Mouse (Mus musculus): ENCODE measurements around the gene Pds5b. TPM values are rescaled to one million over a fixed set of nuclear protein-coding genes. Genes with fewer than 3 reads are reported as not detected.
A peak's percentile ranks its signal among the peaks of the same experiment; 100 is the strongest.
"Not testable (repeated sequence)": the region's sequence is repeated elsewhere in the genome, so short reads cannot be mapped to it uniquely, and the experiment has no call there.

Gene Pds5b
- polyA plus RNA-seq, 1 experiment from 2014 or later: 46.2 TPM

- WGBS: under 1% methylated on average over 52 of the region's 52 CpGs
- no peaks in the 10 kb centered on the region for H3K27me3 ChIP-seq
- peak overlapping the region; percentile 69 for H3K4me2 ChIP-seq
- H3K4me1 ChIP-seq: peaks cover 16% of the 10 kb centered on the region
- H3K27ac ChIP-seq: peak overlapping the region; percentile 90
- H3K4me3 ChIP-seq (replicated peaks): peak overlapping the region; percentile 98
- H3K9me3 ChIP-seq: no peaks in the 10 kb centered on the region
- peak overlapping the region; percentile 93 for H3K9ac ChIP-seq
- peaks cover 18% of the 10 kb centered on the region for H3K36me3 ChIP-seq (replicated peaks)
- ATAC-seq (ENCODE audit: low FRiP score): peak; percentile 98
Measured at GRCm38 (mm10) chr5:150665132-150665954, 8.2 kb upstream of the Pds5b start.

DNA sequence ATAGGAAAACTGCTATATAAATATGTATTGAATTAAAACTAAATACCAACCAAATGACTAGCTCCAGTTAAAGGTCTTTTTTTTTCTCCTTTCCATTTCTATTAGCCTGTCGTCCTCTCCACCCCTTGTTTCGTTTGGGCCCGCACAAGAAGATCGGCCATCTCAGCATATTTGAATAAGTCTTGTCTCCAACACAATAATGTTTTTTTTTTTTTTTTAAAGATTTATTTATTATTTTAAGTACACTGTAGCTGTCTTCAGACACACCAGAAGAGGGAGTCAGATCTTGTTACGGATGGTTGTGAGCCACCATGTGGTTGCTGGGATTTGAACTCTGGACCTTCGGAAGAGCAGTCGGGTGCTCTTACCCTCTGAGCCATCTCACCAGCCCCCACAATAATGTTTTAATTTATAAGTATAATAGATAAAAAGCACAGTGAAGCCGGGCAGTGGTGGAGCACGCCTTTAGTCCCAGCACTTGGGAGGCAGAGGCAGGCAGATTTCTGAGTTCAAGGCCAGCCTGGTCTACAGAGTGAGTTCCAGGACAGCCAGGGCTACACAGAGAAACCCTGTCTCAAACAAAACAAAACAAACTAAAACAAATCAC is 7.3 kb upstream of the Pds5b start, which contains the start of gene N4bp2l2:
TSS of gene N4bp2l2 (minus strand) at position 51 of the 607 bp plus-strand sequence.
- not testable (repeated sequence) for ATAC-seq (ENCODE audit: low FRiP score); H3K9me3 ChIP-seq; H3K27me3 ChIP-seq
- 92% methylated on average over 9 of the region's 9 CpGs for WGBS
- peak within 1 kb of the TSS; percentile 98 for H3K4me3 ChIP-seq (replicated peaks)
- peak within 1 kb of the TSS; percentile 90 for H3K27ac ChIP-seq
- H3K4me2 ChIP-seq: peak within 1 kb of the TSS; percentile 69
- H3K4me1 ChIP-seq: peaks cover 14% of the 10 kb centered on the region
- peaks cover 11% of the 10 kb centered on the region for H3K36me3 ChIP-seq (replicated peaks)
- H3K9ac ChIP-seq: peak within 1 kb of the TSS; percentile 93

DNA sequence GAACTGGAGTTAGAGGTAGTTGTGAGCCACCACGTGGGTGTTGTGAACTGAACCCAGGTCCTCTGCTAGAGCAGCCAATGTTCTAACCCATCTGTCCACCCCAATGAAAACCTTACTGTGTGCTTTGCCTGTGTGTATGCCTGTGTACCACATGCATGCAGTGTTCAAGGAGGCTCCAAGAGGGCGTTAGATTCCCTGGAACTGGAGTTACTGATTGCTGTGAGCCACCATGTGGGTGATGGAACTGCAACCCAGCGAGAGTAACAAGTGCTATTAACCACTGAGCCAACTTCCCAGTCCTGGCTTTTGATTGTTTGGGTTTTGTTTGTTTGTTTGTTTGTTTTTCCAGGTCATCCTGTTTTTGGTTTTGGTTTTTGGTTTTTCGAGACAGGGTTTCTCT is 4.8 kb upstream of the Pds5b start:
- H3K9me3 ChIP-seq: no peaks in the 10 kb centered on the region
- H3K27ac ChIP-seq: no peak overlapping the region
- WGBS: 59% methylated on average over 4 of the region's 4 CpGs
- no peak overlapping the region for H3K4me3 ChIP-seq (replicated peaks)
- ATAC-seq (ENCODE audit: low FRiP score): no peak
- H3K36me3 ChIP-seq (replicated peaks): no peaks in the 10 kb centered on the region
- H3K9ac ChIP-seq: no peak overlapping the region
- no peak overlapping the region for H3K4me2 ChIP-seq
- H3K4me1 ChIP-seq: peaks cover 8% of the 10 kb centered on the region
- H3K27me3 ChIP-seq: no peaks in the 10 kb centered on the region

GRCm38 (mm10) chr5:150672343-150672742 is 1.2 kb upstream of the Pds5b start:
- H3K27ac ChIP-seq: no peak overlapping the region
- no peak for ATAC-seq (ENCODE audit: low FRiP score)
- H3K9me3 ChIP-seq: no peaks in the 10 kb centered on the region
- no peaks in the 10 kb centered on the region for H3K36me3 ChIP-seq (replicated peaks)
- no peaks in the 10 kb centered on the region for H3K27me3 ChIP-seq
- H3K9ac ChIP-seq: no peak overlapping the region
- H3K4me2 ChIP-seq: no peak overlapping the region
- no peak overlapping the region for H3K4me3 ChIP-seq (replicated peaks)
- peaks cover 21% of the 10 kb centered on the region for H3K4me1 ChIP-seq
- 91% methylated on average over 7 of the region's 7 CpGs for whole genome bisulfite sequencing

DNA sequence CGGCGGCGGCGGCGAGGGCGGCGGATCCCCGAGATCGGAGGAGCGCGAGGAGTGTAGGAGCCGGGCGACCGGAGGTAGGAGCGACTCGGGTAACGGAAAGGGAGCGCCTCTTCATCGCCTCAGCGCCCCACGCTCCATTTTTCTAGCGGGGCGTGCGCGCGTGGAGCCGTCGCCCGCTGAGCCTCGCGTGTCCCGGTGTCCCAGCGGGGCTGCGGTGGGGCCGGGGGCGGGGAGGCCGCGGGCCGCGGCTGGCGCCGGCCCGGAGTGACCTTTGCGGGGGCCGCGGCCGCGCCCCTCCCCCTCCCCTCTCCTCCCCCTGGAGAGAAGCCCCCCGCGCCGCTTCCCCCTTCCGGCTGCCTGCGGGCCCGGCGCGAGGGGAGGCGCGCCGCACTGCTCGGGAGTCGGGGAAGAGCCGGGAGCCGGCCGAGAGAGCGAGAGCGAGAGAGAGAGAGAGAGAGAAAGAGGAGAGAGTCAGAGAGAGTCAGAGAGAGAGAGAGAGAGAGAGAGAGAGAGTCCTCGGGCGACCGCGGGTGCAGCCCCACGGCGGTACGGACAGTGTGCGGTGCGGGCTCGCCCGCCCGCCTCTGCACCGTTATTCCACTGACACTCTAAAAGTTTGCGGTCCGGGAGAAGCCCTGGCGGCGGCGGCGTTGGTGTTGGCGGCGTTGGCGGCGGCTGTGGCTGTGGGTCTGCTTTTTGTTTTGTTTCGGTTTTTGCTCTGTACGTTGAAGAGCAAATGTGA is 512 bp downstream of the Pds5b start:
- H3K9ac ChIP-seq: peak overlapping the region; percentile 94
- 0% methylated on average over 43 of the region's 91 CpGs for WGBS
- H3K4me1 ChIP-seq: peaks cover 21% of the 10 kb centered on the region
- H3K4me3 ChIP-seq (replicated peaks): peak overlapping the region; percentile 88
- H3K36me3 ChIP-seq (replicated peaks): no peaks in the 10 kb centered on the region
- H3K27ac ChIP-seq: peak overlapping the region; percentile 97
- H3K4me2 ChIP-seq: peak overlapping the region; percentile 59
- no peaks in the 10 kb centered on the region for H3K9me3 ChIP-seq
- ATAC-seq (ENCODE audit: low FRiP score): peak; percentile 70
- H3K27me3 ChIP-seq: no peaks in the 10 kb centered on the region

GRCm38 (mm10) chr5:150674866-150675265 is 1.3 kb downstream of the Pds5b start:
- 0 out of 2 replicates have a peak overlapping the region, but pooled peaks have one; percentile 97 for H3K27ac ChIP-seq

DNA sequence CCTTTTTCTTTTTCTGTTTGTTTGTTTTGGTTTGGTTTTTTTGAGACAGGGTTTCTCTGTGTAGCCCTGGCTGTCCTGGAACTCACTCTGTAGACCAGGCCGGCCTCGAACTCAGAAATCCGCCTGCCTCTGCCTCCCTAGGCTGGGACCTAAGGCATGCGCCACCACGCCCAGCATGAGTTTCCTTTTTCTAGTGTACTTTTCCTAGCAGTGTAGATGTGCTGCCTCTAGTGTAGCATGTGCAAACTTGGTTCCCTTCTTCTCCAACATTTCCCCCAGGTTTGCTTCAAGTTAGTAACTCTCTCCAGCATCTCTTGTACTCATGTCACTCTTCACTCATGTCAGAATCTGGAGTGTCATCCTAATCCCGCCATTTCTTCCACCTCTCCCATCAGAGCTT is 9.3 kb downstream of the Pds5b start:
- H3K27ac ChIP-seq; H3K27me3 ChIP-seq; H3K4me2 ChIP-seq; H3K4me3 ChIP-seq (replicated peaks); ATAC-seq (ENCODE audit: low FRiP score); H3K36me3 ChIP-seq (replicated peaks); H3K9me3 ChIP-seq; H3K9ac ChIP-seq; H3K4me1 ChIP-seq: not testable (repeated sequence)
- WGBS: 97% methylated on average over 6 of the region's 6 CpGs

More at GRCm38 (mm10) chr5:150674866-150675265, 1.3 kb downstream of the Pds5b start:
- no peaks in the 10 kb centered on the region for H3K9me3 ChIP-seq
- H3K9ac ChIP-seq: peak overlapping the region; percentile 94
- peak overlapping the region; percentile 59 for H3K4me2 ChIP-seq
- 57% methylated on average over 6 of the region's 6 CpGs for WGBS
- peaks cover 21% of the 10 kb centered on the region for H3K4me1 ChIP-seq
- no peak for ATAC-seq (ENCODE audit: low FRiP score)
- H3K4me3 ChIP-seq (replicated peaks): peak overlapping the region; percentile 88
- no peaks in the 10 kb centered on the region for H3K27me3 ChIP-seq
- H3K36me3 ChIP-seq (replicated peaks): no peaks in the 10 kb centered on the region

DNA sequence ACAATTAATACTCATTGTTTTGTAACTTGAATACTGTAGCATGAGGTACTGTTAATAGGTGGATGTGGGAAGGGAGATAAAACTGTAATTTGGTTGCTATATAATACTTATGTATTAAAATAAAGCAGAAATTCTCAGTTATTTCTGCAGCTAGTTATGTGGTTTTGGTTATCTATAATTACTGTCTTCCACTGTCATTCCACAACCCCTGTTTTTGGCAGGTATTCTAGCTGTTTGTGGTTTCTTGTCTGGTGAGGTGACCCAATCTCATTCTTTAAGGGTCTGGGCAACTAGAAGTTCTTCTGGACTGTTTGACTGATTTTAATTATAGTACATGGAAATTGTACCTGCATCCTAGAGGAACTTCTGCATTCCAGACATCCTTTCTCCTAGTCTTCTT is 17.1 kb downstream of the Pds5b start:
- no peak overlapping the region for H3K4me3 ChIP-seq (replicated peaks)
- no peaks in the 10 kb centered on the region for H3K4me1 ChIP-seq
- H3K9me3 ChIP-seq: peaks cover 6% of the 10 kb centered on the region
- no peaks in the 10 kb centered on the region for H3K27me3 ChIP-seq
- H3K27ac ChIP-seq: no peak overlapping the region
- no peak overlapping the region for H3K4me2 ChIP-seq
- peaks cover 11% of the 10 kb centered on the region for H3K36me3 ChIP-seq (replicated peaks)
- no peak overlapping the region for H3K9ac ChIP-seq
- ATAC-seq (ENCODE audit: low FRiP score): no peak

DNA sequence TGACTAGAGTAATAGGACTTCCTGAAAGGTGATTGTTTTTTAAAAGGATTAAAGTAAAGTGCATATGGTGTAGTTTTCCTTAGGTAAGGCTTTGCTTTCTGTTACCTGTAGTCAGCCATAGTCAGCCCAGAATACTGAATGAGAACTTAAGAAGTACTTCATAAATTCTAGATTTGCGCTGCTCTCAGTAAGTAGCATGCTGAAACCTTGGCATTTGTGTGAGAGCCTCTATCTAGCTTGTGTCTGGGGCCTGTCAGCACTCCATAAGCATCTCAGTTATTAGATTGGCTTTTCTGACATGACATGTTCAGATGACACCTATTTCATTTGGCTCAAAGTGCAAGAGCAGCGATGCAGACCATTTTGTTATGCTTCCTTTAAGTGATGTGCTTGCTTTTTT is 19.7 kb downstream of the Pds5b start:
- no peak for ATAC-seq (ENCODE audit: low FRiP score)
- no peak overlapping the region for H3K4me2 ChIP-seq
- H3K27ac ChIP-seq: no peak overlapping the region
- peaks cover 20% of the 10 kb centered on the region for H3K36me3 ChIP-seq (replicated peaks)
- H3K4me3 ChIP-seq (replicated peaks): no peak overlapping the region
- H3K9me3 ChIP-seq: peaks cover 6% of the 10 kb centered on the region
- WGBS: 100% methylated on average over 2 of the region's 2 CpGs
- H3K27me3 ChIP-seq: no peaks in the 10 kb centered on the region
- no peaks in the 10 kb centered on the region for H3K4me1 ChIP-seq
- H3K9ac ChIP-seq: no peak overlapping the region

- ATAC-seq (ENCODE audit: low FRiP score): no peak
- WGBS: 64% methylated on average over 2 of the region's 2 CpGs
- H3K9ac ChIP-seq: no peak overlapping the region
- H3K4me3 ChIP-seq (replicated peaks): no peak overlapping the region
- no peaks in the 10 kb centered on the region for H3K4me1 ChIP-seq
- H3K27ac ChIP-seq: no peak overlapping the region
- H3K9me3 ChIP-seq: no peaks in the 10 kb centered on the region
- no peaks in the 10 kb centered on the region for H3K27me3 ChIP-seq
- peaks cover 10% of the 10 kb centered on the region for H3K36me3 ChIP-seq (replicated peaks)
- H3K4me2 ChIP-seq: no peak overlapping the region
Measured at GRCm38 (mm10) chr5:150702714-150703113, 29.2 kb downstream of the Pds5b start.

DNA sequence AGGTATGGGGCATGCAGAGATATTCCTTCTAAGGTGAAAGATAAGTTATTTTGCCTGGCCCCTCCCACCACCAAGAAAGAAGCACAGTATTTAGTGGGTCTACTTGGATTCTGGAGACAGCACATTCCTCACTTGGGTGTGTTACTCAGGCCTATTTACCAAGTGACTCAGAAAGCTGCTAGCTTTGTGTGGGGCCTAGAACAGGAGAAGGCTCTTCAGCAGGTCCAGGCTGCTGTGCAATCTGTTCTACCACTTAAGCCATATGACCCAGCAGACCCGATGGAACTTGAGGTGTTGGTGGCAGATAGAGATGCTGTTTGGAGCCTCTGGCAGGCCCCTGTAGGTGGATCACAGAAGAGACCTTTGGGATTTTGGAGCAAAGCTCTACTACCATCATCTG is 33.1 kb downstream of the Pds5b start:
- not testable (repeated sequence) for ATAC-seq (ENCODE audit: low FRiP score); H3K4me1 ChIP-seq; H3K36me3 ChIP-seq (replicated peaks); H3K27ac ChIP-seq; H3K9ac ChIP-seq; H3K4me2 ChIP-seq; H3K4me3 ChIP-seq (replicated peaks); H3K27me3 ChIP-seq; H3K9me3 ChIP-seq
- WGBS: 96% methylated on average over 1 of the region's 1 CpGs

- WGBS: 89% methylated on average over 3 of the region's 3 CpGs
- ATAC-seq (ENCODE audit: low FRiP score); H3K27ac ChIP-seq; H3K27me3 ChIP-seq; H3K4me3 ChIP-seq (replicated peaks); H3K4me1 ChIP-seq; H3K9me3 ChIP-seq; H3K36me3 ChIP-seq (replicated peaks); H3K9ac ChIP-seq; H3K4me2 ChIP-seq: not testable (repeated sequence)
Measured at GRCm38 (mm10) chr5:150707181-150707580, 33.6 kb downstream of the Pds5b start.
